Mouse (Mus musculus) spleen, postnatal 36 days (tissue): ENCODE measurements around the gene Calhm5.

Experiments
- DNase-seq, 2 experiments: peaks; one replicate each; pipeline ENCODE4 v3.0.0; 2022; ENCODE audit warnings: low spot score in 2 of 2, mixed read lengths in 1 of 2

Gene Calhm5

DNA sequence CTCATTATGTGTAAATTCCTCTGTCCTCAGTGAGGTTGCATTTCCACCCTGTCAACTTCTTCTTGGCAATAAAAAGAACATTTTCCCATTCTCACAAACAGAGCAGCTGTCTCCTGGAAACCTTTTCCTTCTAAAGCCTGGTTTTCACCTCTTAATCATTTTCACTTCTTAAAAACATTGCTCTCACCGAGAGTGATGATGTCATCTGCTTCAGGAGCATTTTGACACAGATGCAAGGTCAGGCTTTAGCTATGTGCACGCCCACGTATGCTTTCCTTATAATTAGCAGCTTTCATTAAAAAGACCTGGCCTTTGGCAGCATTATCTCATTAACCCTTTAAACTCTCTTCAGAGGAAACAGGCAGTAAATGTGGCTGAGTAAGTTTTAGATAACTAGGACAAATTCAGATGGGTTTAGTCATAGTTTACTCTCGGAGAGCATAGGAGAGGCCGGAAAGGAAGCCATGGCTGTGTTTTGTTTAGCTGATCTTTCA is 25.3 kb downstream of the Calhm5 start:
- no peak for DNase-seq

DNA sequence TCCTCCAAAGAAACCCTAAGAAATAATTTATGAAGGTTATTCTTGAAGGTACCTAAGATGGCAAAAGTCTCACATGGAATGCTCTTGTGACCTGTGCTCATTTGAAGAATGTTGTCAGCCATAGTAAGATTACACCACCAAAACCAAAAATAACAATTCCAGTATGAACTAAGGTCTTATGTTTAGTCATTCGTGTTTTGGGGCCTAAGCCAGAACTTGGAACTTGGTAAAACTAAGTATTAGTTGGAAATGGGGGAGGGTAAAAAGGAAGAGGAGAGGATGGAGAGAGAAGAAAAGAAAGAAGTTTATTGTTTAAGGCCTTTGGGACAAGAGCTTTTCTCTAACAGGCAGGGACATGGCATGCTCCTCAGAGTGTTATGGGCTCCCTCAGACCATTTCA is 26.7 kb downstream of the Calhm5 start:
- DNase-seq, result no peak

DNA sequence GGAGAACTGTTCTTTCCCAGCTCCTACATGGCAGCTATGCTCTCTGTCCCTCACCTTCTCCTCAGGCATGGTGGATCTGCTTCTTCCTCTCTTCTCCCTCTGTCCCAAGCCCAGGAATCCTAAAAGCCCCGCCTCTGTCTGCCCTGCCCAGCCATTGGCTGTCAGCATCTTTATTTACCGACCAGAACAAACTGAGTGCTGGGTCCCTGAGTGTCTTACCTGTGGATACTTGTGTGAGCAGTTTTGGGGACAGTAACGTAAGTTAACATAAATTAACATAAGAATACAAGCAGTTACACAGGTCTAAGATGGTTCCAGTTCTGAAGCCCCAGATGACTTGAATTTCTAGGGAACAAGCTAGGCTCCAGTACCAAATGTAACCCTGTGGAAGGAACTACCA is 29.7 kb downstream of the Calhm5 start:
- DNase-seq, result no peak

DNA sequence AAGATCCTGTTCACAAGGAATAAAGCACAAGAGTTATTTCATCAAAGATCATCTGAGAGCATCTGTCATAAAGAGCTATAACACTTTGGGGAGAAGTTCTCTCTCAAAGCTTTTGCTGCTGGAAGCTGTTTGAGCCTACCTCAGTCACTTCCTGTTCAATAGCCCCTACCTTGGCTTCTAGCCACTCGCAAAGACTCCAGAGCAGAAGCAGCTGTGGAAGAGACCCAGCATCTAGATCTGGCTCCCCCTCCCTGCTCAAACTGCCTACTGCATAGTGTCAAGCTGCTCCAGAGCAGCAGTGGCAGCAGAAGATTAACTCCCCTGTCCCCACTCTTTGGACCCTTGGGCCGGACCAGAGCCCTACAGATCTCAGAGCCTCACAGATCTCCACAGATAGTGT is 42.3 kb downstream of the Calhm5 start:
- no peak for DNase-seq

DNA sequence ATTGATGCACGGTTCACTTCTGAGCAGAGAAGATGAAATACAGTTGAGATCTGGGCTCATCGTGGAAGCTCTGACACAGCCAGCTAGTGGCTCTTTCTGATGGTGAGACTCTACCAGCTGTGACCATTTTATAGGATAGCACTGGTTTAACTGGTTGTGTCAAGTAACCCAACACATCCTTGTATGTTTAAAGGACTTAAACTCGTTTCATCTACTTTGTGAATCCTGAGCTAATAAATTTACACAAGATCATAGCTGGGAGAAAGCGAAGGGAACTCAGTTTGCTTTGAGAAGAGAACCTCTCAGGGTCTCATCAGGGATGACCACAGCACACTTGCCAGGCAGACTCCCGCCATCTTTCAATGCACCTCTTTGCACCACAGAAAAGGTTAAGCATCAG is 52.1 kb downstream of the Calhm5 start, which contains the start of gene Calhm4:
Gene Calhm4 (minus strand): TSS at position 101 of the 400 bp plus-strand sequence.
- DNase-seq, result no peak
